Mouse (Mus musculus) CH12.LX (cell line): ENCODE results near the gene Nebl. TPM values are rescaled to one million over a fixed set of nuclear protein-coding genes. Genes with fewer than 3 reads are reported as not detected.

Experiments
- DNase-seq: peaks from one replicate; pipeline ENCODE4 v3.0.0-alpha.2; 2013; ENCODE audit errors: extremely low read depth
- H3K27ac ChIP-seq: 2 replicates; pipeline ENCODE4 v1.5.1; 2012; ENCODE audit warnings: low read depth, mild to moderate bottlenecking, control low read depth, moderate library complexity; ENCODE audit not compliant: insufficient read depth
- H3K27me3 ChIP-seq: replicated peaks from 2 replicates; pipeline ENCODE3; 2012; ENCODE audit warnings: inconsistent platforms
- H3K36me3 ChIP-seq, 2 experiments: replicated peaks in 1 of 2; 2 replicates each; pipeline versions ENCODE3 to v1.6.1; 2012; ENCODE audit warnings: inconsistent platforms in 1 of 2, low read length in 1 of 2, mild to moderate bottlenecking in 1 of 2, mixed read lengths in 1 of 2, moderate library complexity in 1 of 2; ENCODE audit not compliant: control insufficient read depth in 1 of 2, insufficient read depth in 1 of 2
- H3K4me1 ChIP-seq, 2 experiments: 2 replicates each; pipeline ENCODE4 v1.6.1; 2012; ENCODE audit warnings: inconsistent platforms in 1 of 2, moderate library complexity in 1 of 2; ENCODE audit not compliant: insufficient read depth in 2 of 2, control insufficient read depth in 1 of 2
- H3K4me2 ChIP-seq: 2 replicates; pipeline ENCODE4 v1.6.1; 2012; ENCODE audit warnings: low read depth, mild to moderate bottlenecking, control low read depth; ENCODE audit not compliant: poor library complexity, insufficient read depth, severe bottlenecking
- H3K4me3 ChIP-seq, 3 experiments: fragments of 150-350 bp in 1 of 3; sonication (generic) in 1 of 3; replicated peaks in 1 of 3; 2 replicates each; pipeline versions ENCODE3 to v1.5.1; 2011 to 2012; ENCODE audit warnings: low read depth in 2 of 3, low read length in 2 of 3, mild to moderate bottlenecking in 2 of 3, moderate library complexity in 2 of 3, control low read depth in 1 of 3, improper control_type of control experiment in 1 of 3, inconsistent platforms in 1 of 3, mixed read lengths in 1 of 3; ENCODE audit not compliant: poor library complexity in 1 of 3
- H3K79me2 ChIP-seq: replicated peaks from 2 replicates; pipeline ENCODE4 v1.6.1; 2012; ENCODE audit warnings: mild to moderate bottlenecking, moderate library complexity; ENCODE audit not compliant: control insufficient read depth, poor library complexity, insufficient read depth, severe bottlenecking; ENCODE audit errors: extremely low read depth
- H3K9ac ChIP-seq: 2 replicates; pipeline ENCODE4 v1.6.1; 2012; ENCODE audit warnings: low read depth, mild to moderate bottlenecking, control low read depth, moderate library complexity; ENCODE audit not compliant: insufficient read depth
- H3K9me3 ChIP-seq: replicated peaks from 2 replicates; pipeline ENCODE3; 2012; ENCODE audit warnings: low read length, inconsistent platforms, mixed read lengths
- BHLHE40 ChIP-seq: IDR thresholded peaks from 2 replicates; pipeline ENCODE4 v1.6.1; 2011; ENCODE audit warnings: mild to moderate bottlenecking, low read depth, low read length, improper control_type of control experiment
- CHD1 ChIP-seq: IDR thresholded peaks from 2 replicates; pipeline ENCODE4 v1.6.1; 2012; ENCODE audit warnings: low read depth, low read length, improper control_type of control experiment, inconsistent platforms
- CHD2 ChIP-seq: IDR thresholded peaks from 2 replicates; pipeline ENCODE4 v1.6.1; 2011; ENCODE audit warnings: low read length, improper control_type of control experiment
- CTCF ChIP-seq, 2 experiments: IDR thresholded peaks in 1 of 2; conservative IDR thresholded peaks in 1 of 2; 2 replicates each; pipeline ENCODE4 v1.5.1; 2011 to 2012; ENCODE audit warnings: low read depth in 2 of 2, low read length in 2 of 2, improper control_type of control experiment in 1 of 2, inconsistent platforms in 1 of 2, mild to moderate bottlenecking in 1 of 2, moderate library complexity in 1 of 2
- E2F4 ChIP-seq: IDR thresholded peaks from 2 replicates; pipeline ENCODE4 v1.6.1; 2011; ENCODE audit warnings: low read depth, low read length, improper control_type of control experiment; ENCODE audit not compliant: insufficient replicate concordance
- ELF1 ChIP-seq: IDR thresholded peaks from 2 replicates; pipeline ENCODE4 v1.6.1; 2014; ENCODE audit warnings: low read depth, mild to moderate bottlenecking, inconsistent platforms, low read length, improper control_type of control experiment
- ETS1 ChIP-seq: conservative IDR thresholded peaks from 2 replicates; pipeline ENCODE4 v1.6.1; 2012; ENCODE audit warnings: low read depth, mild to moderate bottlenecking, inconsistent platforms, low read length, improper control_type of control experiment, moderate library complexity
- GABPA ChIP-seq: IDR thresholded peaks from 2 replicates; pipeline ENCODE4 v1.6.1; 2012; ENCODE audit warnings: low read depth, low read length, improper control_type of control experiment, inconsistent platforms; ENCODE audit not compliant: insufficient replicate concordance
- HCFC1 ChIP-seq: IDR thresholded peaks from 2 replicates; pipeline ENCODE4 v1.6.1; 2012; ENCODE audit warnings: low read depth, mild to moderate bottlenecking, inconsistent platforms, low read length, improper control_type of control experiment
- IRF4 ChIP-seq: IDR thresholded peaks from 2 replicates; pipeline ENCODE4 v1.6.1; 2014; ENCODE audit warnings: low read depth, mild to moderate bottlenecking, inconsistent platforms, low read length, improper control_type of control experiment
- MAFK ChIP-seq: IDR thresholded peaks from 2 replicates; pipeline ENCODE4 v1.6.1; 2011; ENCODE audit warnings: low read length, improper control_type of control experiment; ENCODE audit not compliant: insufficient replicate concordance
- MAX ChIP-seq: IDR thresholded peaks from 2 replicates; pipeline ENCODE4 v1.6.1; 2011; ENCODE audit warnings: low read length, improper control_type of control experiment
- MEF2A ChIP-seq: IDR thresholded peaks from 2 replicates; pipeline ENCODE4 v1.6.1; 2014; ENCODE audit warnings: low read depth, mild to moderate bottlenecking, inconsistent platforms, low read length, improper control_type of control experiment, borderline replicate concordance
- MYC ChIP-seq: IDR thresholded peaks from 2 replicates; pipeline ENCODE4 v1.6.1; 2011; ENCODE audit warnings: low read depth, mild to moderate bottlenecking, improper control_type of control experiment, low read length
- NRF1 ChIP-seq: IDR thresholded peaks from 2 replicates; pipeline ENCODE4 v1.6.1; 2014; ENCODE audit warnings: low read depth, mild to moderate bottlenecking, inconsistent platforms, low read length, improper control_type of control experiment, moderate library complexity
- PAX5 ChIP-seq: IDR thresholded peaks from 2 replicates; pipeline ENCODE4 v1.6.1; 2012; ENCODE audit warnings: low read length, inconsistent platforms, mixed read lengths
- POLR2A ChIP-seq: IDR thresholded peaks from 2 replicates; pipeline ENCODE4 v1.6.1; 2011; ENCODE audit warnings: low read depth, mild to moderate bottlenecking, improper control_type of control experiment, low read length
- RAD21 ChIP-seq: IDR thresholded peaks from 2 replicates; pipeline ENCODE4 v1.6.1; 2011; ENCODE audit warnings: low read depth, mild to moderate bottlenecking, low read length, improper control_type of control experiment, moderate library complexity
- SIN3A ChIP-seq: IDR thresholded peaks from 2 replicates; pipeline ENCODE4 v1.6.1; 2012; ENCODE audit warnings: low read length, improper control_type of control experiment, inconsistent platforms
- SMC3 ChIP-seq: IDR thresholded peaks from 2 replicates; pipeline ENCODE4 v1.6.1; 2011; ENCODE audit warnings: low read depth, low read length, improper control_type of control experiment
- TBP ChIP-seq: conservative IDR thresholded peaks from 2 replicates; pipeline ENCODE4 v1.6.1; 2011; ENCODE audit warnings: low read depth, low read length, improper control_type of control experiment
- TCF12 ChIP-seq: IDR thresholded peaks from 2 replicates; pipeline ENCODE4 v1.6.1; 2014; ENCODE audit warnings: low read depth, mild to moderate bottlenecking, inconsistent platforms, low read length, improper control_type of control experiment
- UBTF ChIP-seq: IDR thresholded peaks from 2 replicates; pipeline ENCODE4 v1.6.1; 2012; ENCODE audit warnings: low read depth, mild to moderate bottlenecking, inconsistent platforms, low read length, improper control_type of control experiment, moderate library complexity
- USF2 ChIP-seq: conservative IDR thresholded peaks from 2 replicates; pipeline ENCODE4 v1.6.1; 2011; ENCODE audit warnings: low read depth, low read length, improper control_type of control experiment
- ZMIZ1 ChIP-seq: IDR thresholded peaks from 2 replicates; pipeline ENCODE4 v1.6.1; 2012; ENCODE audit warnings: low read depth, mild to moderate bottlenecking, inconsistent platforms, low read length, improper control_type of control experiment
- dilution Hi-C: fragments of 300-500 bp; cut with MboI; formaldehyde crosslinking; loops from 2 replicates; pipeline ENCODE4 v1.14.3; 2020; ENCODE audit warnings: low sequenced_read_pairs; ENCODE audit not compliant: extremely low pct_unique_long_range_greater_than_20kb, extremely low pct_ligation_motif_present
- in situ Hi-C: fragments of 300-500 bp; cut with MboI; formaldehyde crosslinking; loops from 3 replicates; pipeline ENCODE4 v1.14.3; 2019; ENCODE audit warnings: low sequenced_read_pairs, low pct_ligation_motif_present, low pct_unique_long_range_greater_than_20kb, mixed read lengths
- polyA plus RNA-seq: library from polyadenylated mRNA; unstranded; fragments of >175 nt; gene quantifications from 2 replicates; pipeline ENCODE4 v1.2.1, GENCODE M21; 2012; ENCODE audit warnings: low read depth; ENCODE audit not compliant: insufficient read length
- total RNA-seq, 2 experiments: library from RNA; depleted of rRNA; stranded (reverse); fragments of 300-350 nt in 1 of 2; fragments of >200 nt in 1 of 2; gene quantifications; 2 replicates each; pipeline ENCODE4 v1.2.3; 2012 to 2014

The Nebl gene
- total and polyA plus RNA-seq, 3 experiments, result 12.6 to 113 (median 46.4) TPM

- H3K79me2 ChIP-seq, result no peaks in the 10 kb centered on the region
- no peak overlapping the region for H3K27ac ChIP-seq
- H3K9ac ChIP-seq, result no peak overlapping the region
- in situ Hi-C loops (no loop called here), dilution Hi-C loops (no loop called here)
- no peaks in the 10 kb centered on the region for H3K9me3 ChIP-seq
- DNase-seq, result no peak
- H3K4me1 ChIP-seq, result no peaks in the 10 kb centered on the region; a peak in 1 of 4 replicates
- TF ChIP-seq PAX5 (no peak), TBP (no peak), MYC (no peak), SMC3 (no peak), ETS1 (no peak), E2F4 (no peak), TCF12 (no peak)
- no peak overlapping the region for H3K4me3 ChIP-seq
- H3K4me2 ChIP-seq, result no peak overlapping the region
- no peaks in the 10 kb centered on the region for H3K36me3 ChIP-seq
- H3K27me3 ChIP-seq, result no peaks in the 10 kb centered on the region
Measured at GRCm38 (mm10) chr2:17669000-17669399, 62.3 kb downstream of the Nebl start.

DNA sequence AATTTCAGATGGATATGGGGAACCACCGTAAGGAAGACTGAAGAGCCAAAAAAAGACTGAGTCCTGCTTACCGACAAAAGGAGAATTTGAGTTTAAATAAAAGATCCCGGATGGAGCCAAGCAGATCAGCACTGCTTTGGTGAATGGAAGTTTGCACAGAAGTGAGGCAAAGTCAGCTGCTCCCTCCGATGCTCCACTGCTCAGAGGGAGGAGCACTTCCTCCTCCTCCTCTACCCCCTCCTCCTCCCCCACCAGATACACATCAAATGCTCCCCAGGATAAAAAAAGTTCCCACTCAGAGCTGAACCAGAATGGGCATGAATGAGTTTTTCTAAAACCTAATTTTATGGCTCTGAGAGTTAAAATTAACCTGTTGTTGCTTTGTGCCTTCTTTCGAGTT, 73.1 kb downstream of the Nebl start:
- no peaks in the 10 kb centered on the region for H3K9me3 ChIP-seq

DNA sequence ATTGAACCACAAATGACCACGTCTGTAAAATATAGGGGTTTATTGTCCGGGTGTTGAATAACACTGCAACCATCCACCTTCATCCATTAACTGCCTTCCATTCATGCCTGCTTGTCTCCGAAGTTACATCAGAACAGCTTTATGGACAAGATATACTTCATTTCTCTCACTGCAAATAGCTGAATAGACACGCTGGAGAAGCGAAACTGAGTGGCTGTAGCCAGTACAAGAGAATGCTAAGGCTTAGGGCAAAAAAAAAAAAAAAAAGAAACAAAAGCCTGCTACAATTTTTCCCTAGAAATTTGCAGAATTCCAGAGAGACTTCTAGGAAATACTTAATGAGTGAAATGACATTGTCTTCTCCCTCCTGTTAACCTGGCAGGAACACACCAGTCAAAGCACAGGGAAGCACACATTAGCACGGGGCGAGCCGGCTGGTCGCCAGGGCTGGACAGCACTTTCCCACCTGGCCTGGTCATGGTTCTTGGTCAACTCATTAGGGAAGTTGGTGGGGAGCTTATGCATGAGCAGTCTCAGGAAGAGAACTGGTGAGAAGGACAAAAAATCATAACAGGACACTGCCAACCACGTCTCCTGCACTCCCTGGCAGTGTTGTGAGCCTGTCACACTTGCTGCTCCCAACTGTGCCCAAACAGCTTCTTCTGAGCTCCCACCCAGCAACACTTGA, 81.0 kb downstream of the Nebl start:
- in situ Hi-C loops (no loop called here), dilution Hi-C loops (no loop called here)
- no peak for DNase-seq
- H3K79me2 ChIP-seq, result no peaks in the 10 kb centered on the region
- H3K27ac ChIP-seq, result no peak overlapping the region
- no peak for TF ChIP-seq BHLHE40
- no peak for TF ChIP-seq PAX5
- TF ChIP-seq TBP, result no peak
- TF ChIP-seq MAX, result no peak
- TF ChIP-seq NRF1, result no peak
- no peak for TF ChIP-seq GABPA
- TF ChIP-seq POLR2A, result no peak
- no peak for TF ChIP-seq MAFK
- no peak for TF ChIP-seq E2F4
- TF ChIP-seq CHD1, result no peak
- no peak for TF ChIP-seq CTCF (conservative IDR thresholded peaks at IDR 0.05 in 1 of 2, IDR thresholded peaks at IDR 0.05 in 1 of 2; ENCODE audit: low read depth in 2 of 2, low read length in 2 of 2)
- no peak for TF ChIP-seq ELF1
- no peak for TF ChIP-seq MEF2A
- no peak for TF ChIP-seq IRF4
- TF ChIP-seq TCF12, result no peak
- TF ChIP-seq ZMIZ1, result no peak
- TF ChIP-seq HCFC1, result no peak
- TF ChIP-seq SIN3A, result no peak
- TF ChIP-seq UBTF, result no peak
- no peak for TF ChIP-seq MYC
- H3K4me2 ChIP-seq, result peak overlapping the region; percentile 25; the same call in 1 of the 2 replicates
- H3K4me1 ChIP-seq, result 0 out of 4 replicates have a peak, but pooled peaks cover 0 to 2% of the 10 kb centered on the region in 2 experiments
- H3K9me3 ChIP-seq, result no peaks in the 10 kb centered on the region
- no peaks in the 10 kb centered on the region for H3K36me3 ChIP-seq
- H3K9ac ChIP-seq, result no peak overlapping the region
- H3K27me3 ChIP-seq, result no peaks in the 10 kb centered on the region
- H3K4me3 ChIP-seq, result no peak overlapping the region

More for the DNA sequence above, 73.1 kb downstream of the Nebl start:
- Histone ChIP-seq H3K27me3 (no peaks in the 10 kb centered on the region), H3K4me1 (no peaks in the 10 kb centered on the region), H3K4me2 (no peak overlapping the region), H3K4me3 (no peak overlapping the region), H3K79me2 (no peaks in the 10 kb centered on the region), H3K9ac (no peak overlapping the region), H3K27ac (no peak overlapping the region), H3K36me3 (no peaks in the 10 kb centered on the region)
- no peak for DNase-seq
- dilution Hi-C loops, result no loop called here
- in situ Hi-C loops, result no loop called here
- TF ChIP-seq CHD2 (no peak), USF2 (no peak), GABPA (no peak), ZMIZ1 (no peak), RAD21 (no peak), PAX5 (no peak)
